Mouse (Mus musculus) layer of hippocampus, adult 2 months (tissue): ENCODE results near the gene Tut1. TPM values are rescaled to one million over a fixed set of nuclear protein-coding genes. Genes with fewer than 3 reads are reported as not detected.

Source experiments
- DNase-seq, 2 experiments: peaks; one replicate each; pipeline ENCODE4 v3.0.0; 2022; ENCODE audit warnings: low spot score in 2 of 2
- H3K27ac ChIP-seq: fragments of 200-600 bp; 2 replicates; pipeline ENCODE4 v1.8.1; 2022
- H3K4me3 ChIP-seq: fragments of 200-600 bp; 2 replicates; pipeline ENCODE4 v1.8.1; 2022; ENCODE audit warnings: mild to moderate bottlenecking
- CTCF ChIP-seq: fragments of 200-600 bp; conservative IDR thresholded peaks from 2 replicates; pipeline ENCODE4 v1.8.1; 2022; ENCODE audit warnings: antibody characterized with exemption, mild to moderate bottlenecking, moderate library complexity
- total RNA-seq, 2 experiments: library from RNA; stranded (reverse); gene quantifications; 2 replicates each; pipeline ENCODE4 v1.2.3; 2021

Tut1 gene
- total RNA-seq, 2 experiments from 2014 or later = 20.7 to 20.8 TPM

- no peak for TF ChIP-seq CTCF
- Histone ChIP-seq H3K27ac (no peak overlapping the region; the same call in 1 of the 2 replicates), H3K4me3 (no peak overlapping the region)
- no peak for DNase-seq
Observed at GRCm38 (mm10) chr19:8980771-8981170, 27.1 kb downstream of the Tut1 start.

DNA sequence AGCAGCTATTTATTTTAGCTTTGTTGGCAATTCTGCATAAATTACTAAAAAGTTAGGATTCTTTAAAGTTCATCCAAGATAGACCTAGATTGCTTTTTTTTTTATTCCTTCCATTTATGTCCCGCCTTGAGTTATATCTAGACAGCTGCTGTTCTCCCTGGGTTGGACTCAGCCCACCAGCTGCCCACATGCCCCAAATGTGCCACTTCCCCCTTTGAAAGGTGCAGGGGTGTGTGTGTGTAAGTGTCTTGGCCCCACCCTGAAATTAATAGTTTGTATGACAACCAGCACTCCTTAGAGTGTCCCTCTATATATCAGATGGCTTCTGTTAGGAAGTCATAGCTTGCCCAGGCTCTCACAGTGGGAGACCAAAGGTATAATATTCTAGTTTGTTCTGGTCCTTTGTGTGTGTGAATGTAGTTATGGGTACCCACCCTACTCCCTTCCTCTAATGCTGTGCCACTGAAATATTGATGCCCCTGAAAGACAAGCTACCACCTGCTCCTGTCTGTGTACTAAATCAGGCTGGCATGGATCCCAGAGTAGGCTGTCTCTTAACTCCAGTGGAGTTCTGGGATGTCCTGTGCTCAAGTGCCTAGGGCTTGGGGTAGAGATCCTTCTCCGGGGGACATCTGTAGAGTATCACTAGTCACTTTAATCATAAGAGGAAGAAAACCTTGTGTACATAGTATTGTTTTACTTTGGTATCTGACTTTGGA, 28.0 kb downstream of the Tut1 start:
- no peak for DNase-seq
- H3K27ac ChIP-seq = no peak overlapping the region; the same call in 1 of the 2 replicates
- TF ChIP-seq CTCF = no peak
- no peak overlapping the region for H3K4me3 ChIP-seq

DNA sequence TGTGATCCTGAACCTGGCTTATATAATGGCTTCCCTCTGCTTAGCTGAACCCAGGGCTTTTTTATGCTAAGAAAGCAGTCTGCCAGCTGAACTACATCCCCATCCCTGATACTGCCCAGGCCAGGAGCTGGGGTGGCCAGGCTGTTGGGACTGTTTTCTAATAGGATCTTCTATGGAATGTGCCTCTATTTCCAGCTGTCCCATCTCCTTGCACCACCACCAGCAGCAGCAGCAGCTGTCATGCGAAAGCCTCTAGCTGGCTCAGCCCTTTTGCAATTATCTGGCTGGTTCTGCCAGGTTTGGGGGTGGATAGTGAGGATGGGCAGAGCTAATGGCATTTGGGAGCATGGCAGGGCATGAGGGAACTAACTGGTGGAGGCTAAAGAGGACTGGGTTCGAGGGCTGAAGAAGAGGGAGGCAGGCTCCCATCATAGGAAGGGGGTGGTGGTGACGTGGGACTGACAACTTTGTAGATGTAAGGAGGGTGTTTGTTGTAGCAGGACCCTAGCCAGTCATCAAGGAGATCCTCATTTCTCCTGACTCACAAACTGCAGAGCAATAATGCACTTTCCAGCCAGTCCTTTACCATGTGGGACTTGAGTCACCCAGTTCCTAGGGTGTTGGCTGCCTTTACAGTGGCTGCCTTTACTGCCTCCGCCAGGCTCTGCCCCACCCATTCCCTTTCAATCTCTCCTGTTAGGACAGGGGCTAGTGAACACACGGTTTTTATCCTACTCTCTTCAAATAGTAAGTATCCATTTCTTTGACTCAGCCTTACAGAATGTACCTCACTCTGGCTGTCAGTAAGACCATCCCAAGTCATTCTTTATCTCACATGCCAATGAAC, 28.9 kb downstream of the Tut1 start:
- Histone ChIP-seq H3K27ac (no peak overlapping the region), H3K4me3 (no peak overlapping the region)
- DNase-seq = no peak
- no peak for TF ChIP-seq CTCF

DNA sequence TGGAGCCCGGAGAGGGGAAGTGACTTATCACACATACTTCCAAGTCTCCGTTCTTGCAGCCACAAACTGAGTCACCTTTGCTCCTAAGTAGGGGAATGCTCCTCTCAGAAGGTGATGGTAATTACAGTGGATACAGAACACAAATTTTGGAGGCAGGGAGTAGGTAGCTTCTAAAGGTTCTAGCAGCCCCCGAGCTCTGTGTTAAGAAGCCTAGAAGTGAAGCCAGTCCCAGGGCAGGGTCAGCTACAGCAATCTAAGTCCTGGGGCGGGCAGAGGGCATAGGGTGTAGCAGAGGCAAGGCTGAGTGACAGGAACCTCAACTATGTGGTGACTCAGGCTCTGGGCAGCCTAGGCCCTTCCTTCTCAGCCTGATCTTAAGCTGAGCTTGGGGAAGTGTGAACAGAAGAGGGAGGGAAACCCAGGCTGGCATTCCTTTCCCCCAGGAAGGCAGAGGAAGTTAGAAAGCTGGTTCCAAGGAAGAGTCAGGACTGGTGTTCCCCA, 29.6 kb downstream of the Tut1 start:
- no peak overlapping the region for H3K27ac ChIP-seq
- TF ChIP-seq CTCF = no peak
- no peak for DNase-seq
- no peak overlapping the region for H3K4me3 ChIP-seq

DNA sequence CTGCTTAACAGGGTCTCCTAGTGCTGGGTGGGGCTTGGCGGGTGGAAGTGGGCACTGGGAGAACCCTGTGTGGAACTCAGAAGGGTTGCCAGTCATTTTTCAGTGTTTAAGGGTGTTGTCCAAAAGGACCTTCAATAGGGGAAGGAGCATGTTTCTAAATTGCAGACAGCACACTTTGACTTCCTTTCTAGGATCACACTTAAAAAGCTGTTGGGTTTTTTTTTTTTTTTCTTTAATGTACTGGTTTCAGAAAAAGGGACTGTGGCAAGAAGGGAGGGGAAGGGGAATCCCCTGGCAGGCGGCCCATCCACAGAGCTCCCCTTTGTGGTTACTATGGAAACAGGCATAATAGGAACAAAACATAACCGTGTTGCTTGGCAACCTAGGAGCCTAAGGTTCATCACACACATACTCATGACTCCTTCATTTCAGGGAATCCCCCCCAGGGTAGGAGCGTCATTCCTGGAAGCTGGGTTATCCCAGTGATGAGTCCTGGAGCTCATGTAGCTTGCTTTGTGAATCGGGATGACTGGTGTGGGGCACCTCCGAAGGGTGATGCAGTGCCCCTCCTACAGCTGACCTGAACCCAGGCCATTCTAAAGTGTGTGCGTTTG, 30.7 kb downstream of the Tut1 start:
- TF ChIP-seq CTCF = no peak
- H3K4me3 ChIP-seq = no peak overlapping the region
- DNase-seq = no peak
- no peak overlapping the region for H3K27ac ChIP-seq

DNA sequence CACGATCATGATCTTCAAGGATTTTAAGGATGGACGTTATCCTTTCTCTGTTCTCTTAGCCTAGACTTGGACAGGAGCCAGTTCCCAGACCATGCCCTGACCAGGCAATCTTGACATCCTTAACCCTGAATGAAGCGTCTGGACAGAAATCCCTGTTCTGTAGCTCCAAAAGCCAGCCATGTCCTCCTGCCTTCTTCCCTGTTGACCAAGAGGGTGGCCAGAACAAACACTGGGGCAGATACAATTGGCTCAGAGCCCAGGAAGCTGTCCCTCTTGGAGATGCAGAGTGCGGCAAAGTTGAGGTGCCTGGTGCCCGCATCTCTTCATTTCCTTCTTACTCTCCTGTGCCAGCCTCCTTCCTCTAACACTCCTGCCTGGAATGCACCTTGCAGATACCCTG, 32.2 kb downstream of the Tut1 start:
- no peak for DNase-seq
- TF ChIP-seq CTCF = no peak
- Histone ChIP-seq H3K4me3 (no peak overlapping the region), H3K27ac (no peak overlapping the region)

DNA sequence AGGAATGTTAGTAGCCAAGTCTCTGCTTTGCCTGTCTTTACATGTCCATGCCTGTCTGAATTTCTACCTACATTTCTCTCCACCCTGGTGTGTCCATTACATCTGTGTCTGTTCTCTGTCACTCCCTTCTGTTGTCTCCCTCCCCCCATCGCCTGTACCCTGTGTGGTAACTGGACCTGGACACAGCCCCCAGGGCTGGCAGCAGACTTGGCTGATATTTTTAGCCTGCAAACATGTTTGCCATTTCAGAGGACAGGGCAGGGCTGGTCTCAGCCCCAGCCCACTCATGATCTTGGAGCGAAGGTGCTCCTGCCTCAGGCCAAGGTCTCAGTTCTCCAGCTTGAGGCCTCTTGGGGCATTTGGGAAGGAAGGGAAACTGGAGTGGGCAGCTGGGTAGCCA, 34.2 kb downstream of the Tut1 start:
- TF ChIP-seq CTCF = no peak
- no peak for DNase-seq
- H3K27ac ChIP-seq = no peak overlapping the region
- H3K4me3 ChIP-seq = no peak overlapping the region

DNA sequence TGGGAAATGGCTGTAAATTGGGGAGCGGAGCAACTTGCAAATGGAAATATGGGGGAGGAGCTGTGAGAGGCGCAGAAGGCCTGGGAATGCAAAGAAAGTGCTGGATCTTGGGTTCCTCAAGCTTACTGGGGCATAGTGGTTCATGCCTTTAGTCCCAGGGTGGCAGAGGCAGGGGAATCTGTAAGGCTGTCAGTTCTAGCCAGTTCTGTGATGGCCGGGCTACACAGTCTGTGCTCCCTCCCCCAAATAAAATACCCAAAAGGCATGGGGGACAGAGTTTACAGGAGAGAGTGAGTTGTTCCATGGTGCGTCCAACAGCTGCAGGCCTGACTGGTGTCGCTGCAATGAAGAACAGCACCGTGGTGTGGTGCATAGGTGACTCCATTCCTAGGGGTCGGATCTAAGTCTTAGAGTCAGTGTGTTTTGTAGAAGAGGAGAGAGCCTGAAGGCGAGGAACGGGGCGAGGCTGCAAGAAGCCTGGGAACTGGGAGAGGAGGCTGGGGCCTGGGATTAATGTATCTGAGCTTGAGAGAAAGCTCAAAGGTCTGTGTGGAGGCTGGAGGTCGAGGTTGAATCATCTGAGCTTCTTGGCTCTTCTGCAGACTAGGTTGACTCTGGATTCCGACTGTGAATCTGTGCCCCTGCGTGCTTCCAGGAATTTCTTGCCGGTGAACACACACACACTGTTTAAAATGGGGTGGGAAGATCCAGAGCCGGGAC, 34.9 kb downstream of the Tut1 start:
- Histone ChIP-seq H3K4me3 (peak overlapping the region; percentile 58), H3K27ac (peak overlapping the region; percentile 84; the same call in 1 of the 2 replicates)
- no peak for DNase-seq
- no peak for TF ChIP-seq CTCF

DNA sequence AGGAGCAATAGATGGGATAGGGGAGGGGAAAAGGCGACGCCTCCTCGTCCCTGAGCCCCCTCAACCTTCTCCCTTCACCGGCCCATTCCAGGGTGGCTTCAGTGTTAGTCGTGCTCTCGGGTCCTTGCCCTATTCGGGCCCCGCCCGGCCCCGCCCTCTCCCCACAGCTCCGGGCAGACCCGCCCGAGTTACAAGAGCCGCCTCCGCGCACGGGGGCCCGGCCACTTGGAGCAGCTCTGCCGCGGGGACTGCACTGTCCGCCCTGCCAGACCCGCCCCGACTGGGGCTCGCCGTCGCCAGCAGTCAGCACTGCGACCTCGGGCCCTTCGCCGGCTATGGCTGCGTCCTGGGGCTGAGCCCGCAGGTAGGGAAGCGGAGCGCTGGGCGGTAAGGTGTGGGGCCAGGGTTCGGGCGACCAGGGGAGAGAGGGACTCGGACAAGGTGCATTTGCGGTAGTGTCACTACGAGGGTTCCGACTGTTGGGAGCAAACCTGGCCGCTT, 35.5 kb downstream of the Tut1 start, which contains the start of gene Ahnak:
Gene Ahnak, plus strand, starts transcription at position 219 of the 501 bp plus-strand sequence.
- Histone ChIP-seq H3K27ac (peak within 1 kb of the TSS; percentile 84), H3K4me3 (peak within 1 kb of the TSS; percentile 58)
- no peak for DNase-seq
- no peak for TF ChIP-seq CTCF

DNA sequence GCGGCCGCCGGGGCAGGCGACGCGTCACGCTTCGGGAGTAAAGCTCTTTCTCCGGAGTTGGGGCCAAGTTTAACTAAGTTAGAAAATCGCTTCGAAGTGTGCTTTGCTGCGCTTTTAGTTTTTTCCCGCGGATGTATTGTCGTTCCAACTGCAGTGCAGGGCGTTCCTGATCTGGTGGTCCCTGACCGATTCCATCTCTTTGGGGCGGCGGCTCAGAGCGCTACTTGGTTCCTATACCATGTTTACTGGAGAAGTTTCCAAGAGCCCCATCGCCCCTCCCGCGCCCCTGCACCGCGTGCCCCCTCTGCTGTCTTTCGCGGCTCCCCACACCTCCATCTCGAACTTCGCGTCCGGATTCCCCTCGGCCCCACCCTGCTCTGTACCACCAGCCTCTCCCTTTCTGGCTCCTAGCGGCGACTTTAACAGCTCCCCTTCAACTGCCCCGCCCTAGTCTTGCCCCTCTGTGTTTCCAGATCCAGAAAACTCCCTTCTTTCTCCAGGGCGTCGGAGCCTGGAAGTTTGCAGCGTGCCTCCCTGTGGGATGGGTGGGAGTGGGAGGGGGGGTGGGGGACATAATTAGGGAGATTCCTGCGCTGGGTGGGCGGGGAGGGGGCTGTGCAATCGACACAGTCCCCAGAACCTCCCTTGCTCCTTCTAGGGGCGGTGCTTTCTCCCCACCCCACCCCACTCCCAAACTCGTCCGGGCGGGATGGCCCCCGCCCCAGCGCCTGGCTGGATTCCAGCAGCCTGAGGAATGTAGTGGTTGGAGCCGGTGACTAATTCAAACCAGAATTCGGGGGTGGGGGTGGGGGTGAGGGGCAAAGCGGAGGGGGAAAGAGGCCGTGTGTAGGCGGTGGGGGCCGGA, 36.2 kb downstream of the Tut1 start:
- TF ChIP-seq CTCF = no peak; the same call in 1 of the 2 replicates
- no peak for DNase-seq
- Histone ChIP-seq H3K4me3 (peak overlapping the region; percentile 58), H3K27ac (peak overlapping the region; percentile 84)

GRCm38 (mm10) chr19:8990432-8991102, 36.9 kb downstream of the Tut1 start:
- H3K27ac ChIP-seq = peak overlapping the region; percentile 84
- no peak for DNase-seq
- peak overlapping the region; percentile 58 for H3K4me3 ChIP-seq
- TF ChIP-seq CTCF = no peak
